In the genomic region with DNA sequence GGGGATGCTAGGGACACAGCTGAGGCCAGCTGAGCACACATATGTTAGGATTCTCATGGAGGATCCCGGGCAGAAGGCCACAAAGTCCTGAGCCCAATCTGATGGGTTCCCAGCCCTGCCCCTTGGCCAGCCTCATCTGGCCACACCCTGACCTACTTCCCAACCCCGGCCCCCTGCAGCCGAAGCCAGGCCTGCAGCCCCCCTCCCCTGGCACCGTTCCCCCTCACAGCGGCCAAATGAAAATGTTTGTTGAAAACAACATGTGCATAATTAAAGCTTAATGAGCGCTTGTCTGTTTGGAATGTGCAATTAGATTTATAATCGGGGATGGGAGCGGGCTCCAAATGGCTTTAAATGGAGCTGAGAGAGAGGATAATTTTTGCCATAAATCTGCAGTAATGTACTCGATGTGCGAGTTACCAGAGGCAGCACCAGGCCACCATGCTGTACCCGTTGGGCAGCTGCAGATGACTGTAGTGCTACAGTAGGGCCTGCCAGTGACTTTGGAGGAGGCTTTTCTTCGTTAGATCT, we compare ENCODE assay signal across 11 mouse cellular contexts. TPM values are rescaled to one million over a fixed set of nuclear protein-coding genes. Genes with fewer than 3 reads are reported as not detected.
DNase-seq lines count a peak whose midpoint lies in the region; ATAC-seq and TF ChIP-seq lines count a peak whose summit lies in the region.
"Had no signal": no experiment of that assay in that cellular context is flagged by ENCODE, and none has a peak within 500 bp of the region (broad histone marks: within the 10 kb centered on the region; RNA-seq: fewer than 3 reads in every experiment).

No protein-coding gene starts in this region.

- DNase-seq in heart, postnatal 14 days, result peak; percentile 14 to 16
- no peak for DNase-seq in heart, adult 9 months (ENCODE audit: low spot score in 2 of 2)
- DNase-seq in lung, adult 2 months, result no peak
- DNase-seq in B cell, adult 2 months, result no peak
- no peak for DNase-seq in liver
- DNase-seq: cerebellum, adult 9-11 months; right cerebral cortex, postnatal 25 days had no signal

- ATAC-seq in lung, embryonic 16.5 days (ENCODE audit: low read depth), result peak; percentile 77
- ATAC-seq in hindbrain, embryonic 15.5 days (ENCODE audit: low FRiP score, low read depth), result peak; percentile 49; the same call in 1 of the 2 replicates
- ATAC-seq in neural tube, embryonic 15.5 days (ENCODE audit: low FRiP score), result peak; percentile 68; the same call in 1 of the 2 replicates

- WGBS in lung, embryonic 16.5 days, result 61% methylated on average over 12 of the region's 12 CpGs
- 73% methylated on average over 12 of the region's 12 CpGs for WGBS in lung, adult 2 months
- WGBS in hindbrain, embryonic 15.5 days, result 34% methylated on average over 12 of the region's 12 CpGs
- WGBS in neural tube, embryonic 15.5 days, result 16% methylated on average over 12 of the region's 12 CpGs

- no peaks in the 10 kb centered on the region for H3K9me3 ChIP-seq in lung, embryonic 16.5 days (ENCODE audit: control insufficient read depth, low read length)
- no peaks in the 10 kb centered on the region for H3K9me3 ChIP-seq in hindbrain, embryonic 15.5 days
- no peaks in the 10 kb centered on the region for H3K9me3 ChIP-seq in neural tube, embryonic 15.5 days (replicated peaks)

- no peak for TF ChIP-seq CTCF in lung, adult 2 months (IDR thresholded peaks at IDR 0.05; ENCODE audit: insufficient read depth, low read length)

- TF ChIP-seq POLR2A in lung, adult 2 months (IDR thresholded peaks at IDR 0.05; ENCODE audit: borderline replicate concordance, extremely low read depth, low read depth, low read length), result no peak

- intact Hi-C loops in heart, postnatal 14 days (cut with DNase I), result no loop called here

- no peaks in the 10 kb centered on the region for H3K27me3 ChIP-seq in lung, embryonic 16.5 days (ENCODE audit: control insufficient read depth, insufficient read depth, low read depth, low read length)
- H3K27me3 ChIP-seq in hindbrain, embryonic 15.5 days, result peaks cover 9% of the 10 kb centered on the region; the same call in 1 of the 2 replicates
- H3K27me3 ChIP-seq in neural tube, embryonic 15.5 days (replicated peaks), result peaks cover 53% of the 10 kb centered on the region

- no peak overlapping the region for H3K4me3 ChIP-seq in lung, embryonic 16.5 days (ENCODE audit: low read length)
- H3K4me3 ChIP-seq in lung, adult 2 months (replicated peaks; ENCODE audit: extremely low read depth, low read depth, low read length), result no peak overlapping the region
- H3K4me3 ChIP-seq in hindbrain, embryonic 15.5 days, result no peak overlapping the region
- H3K4me3 ChIP-seq in neural tube, embryonic 15.5 days (replicated peaks), result no peak overlapping the region
- H3K4me3 ChIP-seq: megakaryocyte, embryonic 14.5 days had no signal

- no peak overlapping the region for H3K4me2 ChIP-seq in lung, embryonic 16.5 days (ENCODE audit: low read depth, low read length)
- H3K4me2 ChIP-seq in hindbrain, embryonic 15.5 days, result no peak overlapping the region
- H3K4me2 ChIP-seq in neural tube, embryonic 15.5 days, result no peak overlapping the region

- peaks cover 29% of the 10 kb centered on the region for H3K4me1 ChIP-seq in lung, embryonic 16.5 days (replicated peaks; ENCODE audit: control insufficient read depth, insufficient read depth, low read length)
- peaks cover 2% of the 10 kb centered on the region for H3K4me1 ChIP-seq in lung, adult 2 months (ENCODE audit: control insufficient read depth, insufficient read depth, low read length)
- H3K4me1 ChIP-seq in hindbrain, embryonic 15.5 days (replicated peaks), result peaks cover 30% of the 10 kb centered on the region
- H3K4me1 ChIP-seq in neural tube, embryonic 15.5 days, result peaks cover 25% of the 10 kb centered on the region

- H3K27ac ChIP-seq in lung, embryonic 16.5 days (ENCODE audit: low read length), result no peak overlapping the region
- no peak overlapping the region for H3K27ac ChIP-seq in hindbrain, embryonic 15.5 days (replicated peaks)
- 0 out of 2 replicates have a peak overlapping the region, but pooled peaks have one; percentile 45 for H3K27ac ChIP-seq in neural tube, embryonic 15.5 days (replicated peaks)

- H3K36me3 ChIP-seq in lung, embryonic 16.5 days (ENCODE audit: control insufficient read depth, insufficient read depth, low read length), result no peaks in the 10 kb centered on the region
- H3K36me3 ChIP-seq in hindbrain, embryonic 15.5 days, result no peaks in the 10 kb centered on the region
- H3K36me3 ChIP-seq in neural tube, embryonic 15.5 days, result no peaks in the 10 kb centered on the region

- H3K9ac ChIP-seq in lung, embryonic 16.5 days (ENCODE audit: low read length), result no peak overlapping the region
- no peak overlapping the region for H3K9ac ChIP-seq in hindbrain, embryonic 15.5 days
- no peak overlapping the region for H3K9ac ChIP-seq in neural tube, embryonic 15.5 days (replicated peaks)

RNA-seq across cellular contexts. Expression of gene Tox2, which starts 35.1 kb away (rescaled TPM):
- total RNA-seq in heart, postnatal 14 days (2021), result 1 to 10 TPM; 2.4 to 2.6 TPM
- polyA plus RNA-seq in lung, embryonic 16.5 days (2015; fragmentation: Nextera tagmentation; extraction: Ambion mirVana), result 3.8 and 5.3 TPM in 2 replicates
- polyA plus RNA-seq in lung, adult 2 months (2012; rRNA removed), result 34.2 and 58.0 TPM in 2 replicates
- 26.1 and 32.2 TPM in 2 replicates for polyA plus RNA-seq in hindbrain, embryonic 15.5 days (2015; fragmentation: Nextera tagmentation; extraction: Ambion mirVana)
- 20.8 and 23.4 TPM in 2 replicates for polyA plus RNA-seq in neural tube, embryonic 15.5 days (2015; fragmentation: Nextera tagmentation; extraction: Ambion mirVana)

Comparison
In these comparisons a context has a peak if more than half of its experiments do, and no peak if none do; other contexts are left out.
1. DNase-seq: peak in heart, postnatal 14 days (2 of 2); none in heart, adult 9 months (0 of 2), lung, adult 2 months (single experiment), B cell, adult 2 months (0 of 2) and liver (single experiment).
2. Peak in every context shown above with its lines, with median percentiles within 50 percentile points of each other: ATAC-seq.